Mouse (Mus musculus) E14TG2a.4 (cell line): ENCODE measurements around the gene Gm20458.

Experiments
- CTCF ChIP-seq: conservative IDR thresholded peaks from 2 replicates; pipeline ENCODE4 v1.5.1; 2014; ENCODE audit warnings: low read length
- POU5F1 ChIP-seq: IDR thresholded peaks from 2 replicates; pipeline ENCODE4 v1.6.1; 2014; ENCODE audit warnings: low read length, borderline replicate concordance

GRCm38 (mm10) chr2:164496847-164497690, 36.3 kb downstream of the Gm20458 start, which contains the start of gene Pigt:
- TF ChIP-seq CTCF, result no peak
- TF ChIP-seq POU5F1, result no peak
